Mouse (Mus musculus) liver, postnatal 0 days (tissue): ENCODE measurements at regions not wholly inside any gene's neighbourhood (a gene's known extent, or its start where the extent isn't known, plus 50 kb on each side); places are given as distances from the start of the nearest gene placed in this dataset.

Source experiments
- ATAC-seq: fragments of 200-750 bp; cut with Nextera tagmentation; 2 replicates; pipeline ENCODE4 v1.8.0; 2017; ENCODE audit warnings: mild to moderate bottlenecking, moderate library complexity
- DNase-seq: peaks from one replicate; pipeline ENCODE4 v3.0.0-alpha.2; 2016
- H3K27ac ChIP-seq: fragments of 300-500 bp; sonication (generic); 2 replicates; pipeline ENCODE4 v1.5.1; 2014; ENCODE audit warnings: antibody characterized with exemption, moderate library complexity, mild to moderate bottlenecking, low read depth
- H3K27me3 ChIP-seq: fragments of 300-500 bp; sonication (generic); 2 replicates; pipeline ENCODE4 v1.6.1; 2014; ENCODE audit warnings: low read length, control low read depth, mixed read lengths; ENCODE audit not compliant: insufficient read depth
- H3K36me3 ChIP-seq: fragments of 300-500 bp; sonication (generic); replicated peaks from 2 replicates; pipeline ENCODE4 v1.6.1; 2014; ENCODE audit warnings: mild to moderate bottlenecking, control low read depth, low read length, moderate library complexity, mixed read lengths; ENCODE audit not compliant: insufficient read depth
- H3K4me1 ChIP-seq: fragments of 300-500 bp; sonication (generic); 2 replicates; pipeline ENCODE4 v1.6.1; 2014; ENCODE audit warnings: antibody characterized with exemption, mild to moderate bottlenecking, control low read depth; ENCODE audit not compliant: insufficient read depth
- H3K4me2 ChIP-seq: fragments of 300-500 bp; sonication (generic); 2 replicates; pipeline ENCODE4 v1.6.1; 2014; ENCODE audit warnings: low read depth, mild to moderate bottlenecking, low read length, moderate library complexity, mixed read lengths
- H3K4me3 ChIP-seq: fragments of 300-500 bp; sonication (generic); 2 replicates; pipeline ENCODE4 v1.5.1; 2014; ENCODE audit warnings: low read depth, low read length
- H3K9ac ChIP-seq: fragments of 300-500 bp; sonication (generic); replicated peaks from 2 replicates; pipeline ENCODE4 v1.6.1; 2014; ENCODE audit warnings: mild to moderate bottlenecking, moderate library complexity
- H3K9me3 ChIP-seq: fragments of 300-500 bp; sonication (generic); 2 replicates; pipeline ENCODE4 v1.6.1; 2016; ENCODE audit warnings: mild to moderate bottlenecking, control low read depth, low read length, mixed read lengths
- CTCF ChIP-seq: sonication (generic); IDR thresholded peaks from 2 replicates; pipeline ENCODE4 v1.5.1; 2016; ENCODE audit warnings: antibody characterized with exemption, low read depth
- EP300 ChIP-seq: IDR thresholded peaks from 2 replicates; pipeline ENCODE4 v1.6.1; 2016; ENCODE audit warnings: antibody characterized with exemption, low read depth, mild to moderate bottlenecking
- WGBS: fragments of 180-500 bp; shearing (Covaris S2); extraction: QIAGEN DNeasy Blood & Tissue Kit; methylation state at CpG from one replicate; pipeline ENCODE4 v1.1.7; 2014; ENCODE audit not compliant: insufficient replicate concordance; 5-methylcytosine and 5-hydroxymethylcytosine counted together

GRCm38 (mm10) chr7:68472800-68473199, 199.2 kb downstream of the Fam169b start:
- TF ChIP-seq EP300 = no peak
- TF ChIP-seq CTCF = no peak
- Histone ChIP-seq H3K27me3 (no peaks in the 10 kb centered on the region), H3K4me3 (no peak overlapping the region), H3K9me3 (no peaks in the 10 kb centered on the region), H3K9ac (no peak overlapping the region), H3K4me1 (no peaks in the 10 kb centered on the region), H3K36me3 (no peaks in the 10 kb centered on the region), H3K4me2 (no peak overlapping the region), H3K27ac (no peak overlapping the region)
- DNase-seq = no peak
- 37% methylated on average over 5 of the region's 5 CpGs for WGBS
- ATAC-seq = no peak

GRCm38 (mm10) chr7:68470983-68471382, 197.3 kb downstream of the Fam169b start:
- no peaks in the 10 kb centered on the region for H3K4me1 ChIP-seq
- no peak overlapping the region for H3K9ac ChIP-seq
- DNase-seq = no peak
- no peak for ATAC-seq
- no peak overlapping the region for H3K27ac ChIP-seq
- TF ChIP-seq EP300 = no peak
- no peak for TF ChIP-seq CTCF
- H3K9me3 ChIP-seq = no peaks in the 10 kb centered on the region
- no peak overlapping the region for H3K4me2 ChIP-seq
- no peaks in the 10 kb centered on the region for H3K36me3 ChIP-seq
- 60% methylated on average over 11 of the region's 11 CpGs for WGBS
- H3K27me3 ChIP-seq = no peaks in the 10 kb centered on the region
- H3K4me3 ChIP-seq = no peak overlapping the region

- Histone ChIP-seq H3K9ac (no peak overlapping the region), H3K4me3 (no peak overlapping the region), H3K27ac (no peak overlapping the region), H3K4me2 (no peak overlapping the region), H3K9me3 (no peaks in the 10 kb centered on the region), H3K27me3 (no peaks in the 10 kb centered on the region), H3K36me3 (no peaks in the 10 kb centered on the region), H3K4me1 (no peaks in the 10 kb centered on the region)
- TF ChIP-seq CTCF = no peak
- TF ChIP-seq EP300 = no peak
- DNase-seq (no peak), ATAC-seq (no peak)
- 60% methylated on average over 5 of the region's 5 CpGs for WGBS
Measured at GRCm38 (mm10) chr7:68468574-68468973, 194.9 kb downstream of the Fam169b start.

- Histone ChIP-seq H3K4me1 (no peaks in the 10 kb centered on the region), H3K36me3 (no peaks in the 10 kb centered on the region), H3K9me3 (no peaks in the 10 kb centered on the region), H3K27ac (no peak overlapping the region), H3K27me3 (no peaks in the 10 kb centered on the region), H3K9ac (no peak overlapping the region), H3K4me3 (no peak overlapping the region), H3K4me2 (no peak overlapping the region)
- 87% methylated on average over 1 of the region's 1 CpGs for WGBS
- DNase-seq = no peak
- ATAC-seq = no peak
- TF ChIP-seq CTCF (no peak), EP300 (no peak)
Measured at GRCm38 (mm10) chr7:68457842-68458241, 184.2 kb downstream of the Fam169b start.

GRCm38 (mm10) chr7:68455451-68455850, 181.8 kb downstream of the Fam169b start:
- Histone ChIP-seq H3K4me2 (no peak overlapping the region), H3K4me3 (no peak overlapping the region), H3K27ac (no peak overlapping the region), H3K9ac (no peak overlapping the region), H3K27me3 (no peaks in the 10 kb centered on the region), H3K36me3 (no peaks in the 10 kb centered on the region), H3K9me3 (no peaks in the 10 kb centered on the region), H3K4me1 (no peaks in the 10 kb centered on the region)
- no peak for TF ChIP-seq CTCF
- no peak for TF ChIP-seq EP300
- 49% methylated on average over 5 of the region's 5 CpGs for WGBS
- DNase-seq (no peak), ATAC-seq (no peak)

- WGBS = 83% methylated on average over 8 of the region's 8 CpGs
- H3K9ac ChIP-seq = no peak overlapping the region
- ATAC-seq (no peak), DNase-seq (no peak)
- no peaks in the 10 kb centered on the region for H3K9me3 ChIP-seq
- no peak overlapping the region for H3K4me3 ChIP-seq
- H3K27ac ChIP-seq = no peak overlapping the region
- no peaks in the 10 kb centered on the region for H3K36me3 ChIP-seq
- TF ChIP-seq CTCF = no peak
- no peak for TF ChIP-seq EP300
- no peaks in the 10 kb centered on the region for H3K4me1 ChIP-seq
- no peak overlapping the region for H3K4me2 ChIP-seq
- no peaks in the 10 kb centered on the region for H3K27me3 ChIP-seq
Measured at GRCm38 (mm10) chr7:68453028-68453692, 179.5 kb downstream of the Fam169b start.
